Mouse (Mus musculus): ENCODE measurements around the gene Mthfsd. TPM values are rescaled to one million over a fixed set of nuclear protein-coding genes. Genes with fewer than 3 reads are reported as not detected.

Gene Mthfsd
- total and polyA plus RNA-seq, 3 experiments = 46.1 to 62.6 TPM; not detected in 1

DNA sequence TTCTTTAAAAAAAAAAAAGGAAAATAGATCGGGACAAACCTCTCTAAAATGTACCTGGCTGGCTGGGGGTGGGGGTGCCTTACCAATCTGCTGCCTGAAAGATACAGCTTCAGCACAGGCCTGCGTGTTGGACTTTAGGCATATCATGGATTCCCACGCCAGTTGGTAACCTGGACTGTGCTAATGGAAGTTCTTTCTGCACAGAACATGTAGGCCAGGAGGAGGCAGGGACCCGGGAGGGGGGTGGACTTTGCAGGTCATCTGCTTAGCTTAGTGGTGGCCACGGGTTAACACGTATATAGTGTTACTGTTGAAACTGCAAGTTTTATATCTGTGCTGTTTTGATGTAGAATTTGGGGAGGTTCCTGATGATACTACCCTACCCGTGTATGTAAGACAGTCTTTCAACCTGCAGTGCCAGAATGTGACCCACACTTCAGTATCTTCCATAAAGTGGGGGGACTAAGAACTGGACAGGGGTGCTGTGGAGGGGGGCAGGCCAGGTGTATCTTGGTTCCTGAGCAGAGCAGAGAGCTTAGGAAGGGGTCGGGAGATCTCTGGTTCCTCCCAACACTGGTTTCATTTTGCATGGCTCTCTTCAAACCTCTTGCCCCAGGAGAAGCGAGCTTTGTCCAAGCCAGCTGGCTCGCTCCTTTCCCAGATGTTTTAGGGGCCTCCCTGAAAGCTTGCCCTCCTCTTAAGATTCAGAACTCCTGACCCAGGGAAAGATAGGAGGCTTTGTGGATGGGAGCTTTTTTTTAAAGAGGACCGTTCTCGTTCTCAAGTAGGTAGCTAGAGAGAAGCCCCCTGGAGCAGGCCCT lies 11.7 kb upstream of the Mthfsd start:
- Histone ChIP-seq H3K27me3 (ENCODE audit: control insufficient read depth in 1 of 2, insufficient read depth in 2 of 2, low read length in 2 of 2) (no peaks in the 10 kb centered on the region), H3K9me3 (replicated peaks; ENCODE audit: insufficient read depth, low read length) (no peaks in the 10 kb centered on the region)
- peak; percentile 27 for DNase-seq (ENCODE audit: low read depth, low spot score)

DNA sequence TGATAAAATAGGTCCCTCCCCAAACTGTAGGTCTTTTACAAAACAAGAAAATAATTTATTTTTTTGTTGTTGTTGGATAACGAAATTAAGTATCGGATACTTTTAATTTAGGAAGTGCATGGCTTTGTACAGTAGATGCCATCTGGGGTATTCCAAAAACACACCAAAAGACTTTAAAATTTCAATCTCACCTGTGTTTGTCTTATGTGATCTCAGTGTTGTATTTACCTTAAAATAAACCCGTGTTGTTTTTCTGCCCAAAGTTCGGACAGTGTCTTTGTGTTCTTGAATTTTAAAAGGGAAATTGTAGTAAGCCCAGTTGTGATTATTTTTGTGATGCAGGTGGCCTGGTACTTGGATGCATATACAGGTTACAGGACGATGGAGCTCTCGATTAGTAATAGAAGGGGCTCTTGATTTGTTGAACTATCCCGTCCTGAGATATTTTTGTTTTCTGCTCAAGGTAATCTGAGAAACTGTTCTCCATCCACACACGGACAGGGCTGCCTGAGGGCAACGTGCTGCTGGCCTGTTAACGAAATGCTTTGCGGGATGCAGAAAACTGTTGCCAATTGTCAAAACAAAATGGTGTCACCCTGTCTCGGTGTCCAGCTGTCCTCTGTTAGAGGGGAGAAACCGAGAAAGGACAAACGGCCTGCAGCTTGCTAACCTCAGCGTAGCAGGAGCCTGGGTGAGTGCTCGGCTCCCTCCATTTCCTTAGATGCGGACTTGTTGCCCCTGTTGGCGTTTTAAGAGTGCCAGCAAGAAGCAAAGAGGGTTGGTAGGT lies 10.6 kb upstream of the Mthfsd start:
- Histone ChIP-seq H3K79me2 (ENCODE audit: control insufficient read depth, insufficient read depth, low read length, poor library complexity) (peaks cover 62% of the 10 kb centered on the region), H3K4me1 (ENCODE audit: control insufficient read depth in 1 of 2, insufficient read depth in 2 of 2, low read length in 2 of 2) (peaks cover 0 to 7% of the 10 kb centered on the region in 2 experiments; a peak in 2 of 4 replicates), H3K27me3 (ENCODE audit: control insufficient read depth in 1 of 2, insufficient read depth in 2 of 2, low read length in 2 of 2) (no peaks in the 10 kb centered on the region), H3K27ac (ENCODE audit: control insufficient read depth, low read depth, low read length) (peak overlapping the region; percentile 56), H3K9me3 (replicated peaks; ENCODE audit: insufficient read depth, low read length) (no peaks in the 10 kb centered on the region), H3K9ac (ENCODE audit: control insufficient read depth, low read depth, low read length, poor library complexity, severe bottlenecking) (peak overlapping the region; percentile 64), H3K36me3 (ENCODE audit: control insufficient read depth in 1 of 2, insufficient read depth in 2 of 2, low read length in 2 of 2) (peaks cover 0 to 6% of the 10 kb centered on the region in 2 experiments; a peak in 3 of 4 replicates), H3K4me3 (ENCODE audit: control insufficient read depth in 1 of 2, insufficient read depth in 1 of 2, low read depth in 2 of 2, low read length in 2 of 2) (peak overlapping the region; percentile 61 to 63)
- peak; percentile 39 for DNase-seq (ENCODE audit: low read depth, low spot score)
- TF ChIP-seq TAL1 (IDR thresholded peaks at IDR 0.05; ENCODE audit: low read length) (no peak), CTCF (IDR thresholded peaks at IDR 0.05 in 2 of 3, conservative IDR thresholded peaks at IDR 0.05 in 1 of 3; ENCODE audit: control insufficient read depth in 1 of 3, insufficient read depth in 1 of 3, low read depth in 2 of 3, low read length in 3 of 3, poor library complexity in 1 of 3, severe bottlenecking in 1 of 3) (no peak), POLR2AphosphoS5 (IDR thresholded peaks at IDR 0.05; ENCODE audit: borderline replicate concordance, low read depth, low read length) (no peak), POLR2AphosphoS2 (IDR thresholded peaks at IDR 0.05; ENCODE audit: low read length) (no peak), NRF1 (IDR thresholded peaks at IDR 0.05; ENCODE audit: insufficient read depth, low read depth, low read length, poor library complexity, severe bottlenecking) (no peak), MYC (IDR thresholded peaks at IDR 0.05; ENCODE audit: low read depth, low read length) (no peak), SIN3A (IDR thresholded peaks at IDR 0.05; ENCODE audit: low read length) (peak; percentile 43; the same call in 1 of the 2 replicates), SMC3 (IDR thresholded peaks at IDR 0.05; ENCODE audit: low read depth, low read length) (no peak), GABPA (IDR thresholded peaks at IDR 0.05; ENCODE audit: low read depth, low read length) (no peak), TCF12 (IDR thresholded peaks at IDR 0.05; ENCODE audit: low read depth, low read length) (no peak), ETS1 (IDR thresholded peaks at IDR 0.05; ENCODE audit: low read depth, low read length) (no peak), MYB (IDR thresholded peaks at IDR 0.05; ENCODE audit: low read depth, low read length) (no peak), EP300 (IDR thresholded peaks at IDR 0.05; ENCODE audit: low read depth in 1 of 2, low read length in 2 of 2) (no peak), CHD1 (IDR thresholded peaks at IDR 0.05; ENCODE audit: low read depth, low read length) (peak; percentile 95; the same call in 1 of the 2 replicates), USF2 (IDR thresholded peaks at IDR 0.05; ENCODE audit: borderline replicate concordance in 1 of 2, insufficient read depth in 1 of 2, low read depth in 1 of 2, low read length in 2 of 2) (no peak), CHD2 (IDR thresholded peaks at IDR 0.05; ENCODE audit: low read length) (no peak), BHLHE40 (IDR thresholded peaks at IDR 0.05; ENCODE audit: borderline replicate concordance, low read depth, low read length) (no peak)

More for the DNA sequence above, 11.7 kb upstream of the Mthfsd start:
- peak overlapping the region; percentile 56 for H3K27ac ChIP-seq (ENCODE audit: control insufficient read depth, low read depth, low read length)
- no peak for TF ChIP-seq MXI1 (IDR thresholded peaks at IDR 0.05; ENCODE audit: low read depth, low read length)
- TF ChIP-seq TBP (IDR thresholded peaks at IDR 0.05; ENCODE audit: low read depth, low read length) = 0 out of 2 replicates have a peak, but pooled peaks have one; percentile 20
- TF ChIP-seq CHD1 (IDR thresholded peaks at IDR 0.05; ENCODE audit: low read depth, low read length) = no peak
- no peak for TF ChIP-seq MYC (IDR thresholded peaks at IDR 0.05; ENCODE audit: low read depth, low read length)
- no peak for TF ChIP-seq MEF2A (IDR thresholded peaks at IDR 0.05; ENCODE audit: extremely low read depth, insufficient replicate concordance, low read depth, low read length, poor library complexity, severe bottlenecking)
- TF ChIP-seq EP300 (IDR thresholded peaks at IDR 0.05; ENCODE audit: low read depth in 1 of 2, low read length in 2 of 2) = no peak
- TF ChIP-seq RCOR1 (IDR thresholded peaks at IDR 0.05; ENCODE audit: low read depth, low read length) = no peak
- TF ChIP-seq HCFC1 (IDR thresholded peaks at IDR 0.05; ENCODE audit: low read depth, low read length) = no peak
- peaks cover 0 to 7% of the 10 kb centered on the region in 2 experiments; a peak in 3 of 4 replicates for H3K4me1 ChIP-seq (ENCODE audit: control insufficient read depth in 1 of 2, insufficient read depth in 2 of 2, low read length in 2 of 2)
- H3K9ac ChIP-seq (ENCODE audit: control insufficient read depth, low read depth, low read length, poor library complexity, severe bottlenecking) = peak overlapping the region; percentile 64
- peak overlapping the region; percentile 61 to 63 for H3K4me3 ChIP-seq (ENCODE audit: control insufficient read depth in 1 of 2, insufficient read depth in 1 of 2, low read depth in 2 of 2, low read length in 2 of 2)
- H3K79me2 ChIP-seq (ENCODE audit: control insufficient read depth, insufficient read depth, low read length, poor library complexity) = peaks cover 62% of the 10 kb centered on the region
- H3K36me3 ChIP-seq (ENCODE audit: control insufficient read depth in 1 of 2, insufficient read depth in 2 of 2, low read length in 2 of 2) = peaks cover 0 to 6% of the 10 kb centered on the region in 2 experiments; a peak in 3 of 4 replicates

Measured in MEL (cell line).